Mouse (Mus musculus): Measurements from ENCODE around the gene Clca3a1. TPM values are rescaled to one million over a fixed set of nuclear protein-coding genes. Genes with fewer than 3 reads are reported as not detected.

Clca3a1 gene
- polyA plus RNA-seq, 1 experiment from 2014 or later: 0.42 TPM

- Histone ChIP-seq H3K4me2 (replicated peaks) (peak overlapping the region; percentile 28), H3K9me3 (no peaks in the 10 kb centered on the region), H3K9ac (0 out of 2 replicates have a peak overlapping the region, but pooled peaks have one; percentile 19), H3K27ac (no peak overlapping the region), H3K4me1 (peaks cover 36% of the 10 kb centered on the region), H3K36me3 (peaks cover 23% of the 10 kb centered on the region), H3K27me3 (no peaks in the 10 kb centered on the region), H3K4me3 (peak overlapping the region; percentile 15; the same call in 1 of the 2 replicates)
- 49% methylated on average over 9 of the region's 9 CpGs for WGBS
- no peak for ATAC-seq (ENCODE audit: low FRiP score, low read depth)
These were observed 44.9 kb downstream of the Clca3a1 start for GRCm38 (mm10) chr3:144715901-144716300.

GRCm38 (mm10) chr3:144715033-144715432, 45.7 kb downstream of the Clca3a1 start:
- H3K27me3 ChIP-seq: no peaks in the 10 kb centered on the region
- H3K36me3 ChIP-seq: peaks cover 24% of the 10 kb centered on the region
- peaks cover 32% of the 10 kb centered on the region for H3K4me1 ChIP-seq
- ATAC-seq (ENCODE audit: low FRiP score, low read depth): no peak
- H3K4me2 ChIP-seq (replicated peaks): no peak overlapping the region
- no peak overlapping the region for H3K4me3 ChIP-seq
- H3K9me3 ChIP-seq: no peaks in the 10 kb centered on the region
- 84% methylated on average over 7 of the region's 7 CpGs for WGBS
- no peak overlapping the region for H3K27ac ChIP-seq
- H3K9ac ChIP-seq: no peak overlapping the region

- no peak overlapping the region for H3K9ac ChIP-seq
- no peaks in the 10 kb centered on the region for H3K27me3 ChIP-seq
- H3K27ac ChIP-seq: no peak overlapping the region
- no peak for ATAC-seq (ENCODE audit: low FRiP score, low read depth)
- no peaks in the 10 kb centered on the region for H3K9me3 ChIP-seq
- H3K36me3 ChIP-seq: peaks cover 24% of the 10 kb centered on the region
- H3K4me3 ChIP-seq: no peak overlapping the region
- no peak overlapping the region for H3K4me2 ChIP-seq (replicated peaks)
- 87% methylated on average over 8 of the region's 8 CpGs for WGBS
- H3K4me1 ChIP-seq: peaks cover 32% of the 10 kb centered on the region
These were observed 46.2 kb downstream of the Clca3a1 start for GRCm38 (mm10) chr3:144714606-144715005.

- H3K4me3 ChIP-seq: no peak overlapping the region
- no peaks in the 10 kb centered on the region for H3K9me3 ChIP-seq
- no peak overlapping the region for H3K9ac ChIP-seq
- no peaks in the 10 kb centered on the region for H3K27me3 ChIP-seq
- no peak for ATAC-seq (ENCODE audit: low FRiP score, low read depth)
- no peak overlapping the region for H3K4me2 ChIP-seq (replicated peaks)
- H3K4me1 ChIP-seq: peaks cover 31% of the 10 kb centered on the region
- H3K27ac ChIP-seq: no peak overlapping the region
- H3K36me3 ChIP-seq: peaks cover 24% of the 10 kb centered on the region
- 69% methylated on average over 7 of the region's 7 CpGs for WGBS
These were observed 46.7 kb downstream of the Clca3a1 start for GRCm38 (mm10) chr3:144714126-144714525.

- no peak for ATAC-seq (ENCODE audit: low FRiP score, low read depth)
- Histone ChIP-seq H3K4me2 (replicated peaks) (no peak overlapping the region), H3K27me3 (no peaks in the 10 kb centered on the region), H3K4me1 (peaks cover 11% of the 10 kb centered on the region), H3K9me3 (no peaks in the 10 kb centered on the region), H3K4me3 (no peak overlapping the region), H3K9ac (no peak overlapping the region), H3K27ac (no peak overlapping the region), H3K36me3 (peaks cover 41% of the 10 kb centered on the region)
- 83% methylated on average over 6 of the region's 6 CpGs for WGBS
These were observed 49.1 kb downstream of the Clca3a1 start for GRCm38 (mm10) chr3:144711607-144712206.

GRCm38 (mm10) chr3:144708612-144709011, 52.2 kb downstream of the Clca3a1 start:
- 87% methylated on average over 5 of the region's 5 CpGs for WGBS
- Histone ChIP-seq H3K9me3 (no peaks in the 10 kb centered on the region), H3K4me3 (no peak overlapping the region), H3K27ac (no peak overlapping the region), H3K9ac (no peak overlapping the region), H3K36me3 (peaks cover 52% of the 10 kb centered on the region), H3K27me3 (no peaks in the 10 kb centered on the region), H3K4me1 (no peaks in the 10 kb centered on the region), H3K4me2 (replicated peaks) (no peak overlapping the region)
- no peak for ATAC-seq (ENCODE audit: low FRiP score, low read depth)

GRCm38 (mm10) chr3:144703959-144704358, 56.8 kb downstream of the Clca3a1 start:
- no peaks in the 10 kb centered on the region for H3K9me3 ChIP-seq
- WGBS: 89% methylated on average over 6 of the region's 6 CpGs
- peaks cover 52% of the 10 kb centered on the region for H3K36me3 ChIP-seq
- no peak overlapping the region for H3K4me3 ChIP-seq
- ATAC-seq (ENCODE audit: low FRiP score, low read depth): no peak
- no peaks in the 10 kb centered on the region for H3K4me1 ChIP-seq
- H3K27me3 ChIP-seq: no peaks in the 10 kb centered on the region
- H3K27ac ChIP-seq: no peak overlapping the region
- H3K4me2 ChIP-seq (replicated peaks): no peak overlapping the region
- H3K9ac ChIP-seq: no peak overlapping the region

GRCm38 (mm10) chr3:144698790-144699433, 61.9 kb downstream of the Clca3a1 start:
- no peak for ATAC-seq (ENCODE audit: low FRiP score, low read depth)
- H3K27ac ChIP-seq: no peak overlapping the region
- H3K9me3 ChIP-seq: no peaks in the 10 kb centered on the region
- H3K9ac ChIP-seq: no peak overlapping the region
- H3K4me1 ChIP-seq: no peaks in the 10 kb centered on the region
- no peak overlapping the region for H3K4me2 ChIP-seq (replicated peaks)
- peaks cover 66% of the 10 kb centered on the region for H3K36me3 ChIP-seq
- 89% methylated on average over 5 of the region's 5 CpGs for WGBS
- no peaks in the 10 kb centered on the region for H3K27me3 ChIP-seq
- no peak overlapping the region for H3K4me3 ChIP-seq

GRCm38 (mm10) chr3:144697942-144698341, 62.8 kb downstream of the Clca3a1 start:
- Histone ChIP-seq H3K9ac (no peak overlapping the region), H3K9me3 (no peaks in the 10 kb centered on the region), H3K4me2 (replicated peaks) (no peak overlapping the region), H3K27ac (no peak overlapping the region), H3K4me3 (no peak overlapping the region), H3K4me1 (no peaks in the 10 kb centered on the region), H3K36me3 (peaks cover 65% of the 10 kb centered on the region), H3K27me3 (no peaks in the 10 kb centered on the region)
- ATAC-seq (ENCODE audit: low FRiP score, low read depth): no peak
- 83% methylated on average over 3 of the region's 3 CpGs for WGBS

- ATAC-seq (ENCODE audit: low FRiP score, low read depth): no peak
- no peak overlapping the region for H3K9ac ChIP-seq
- H3K9me3 ChIP-seq: no peaks in the 10 kb centered on the region
- H3K27me3 ChIP-seq: no peaks in the 10 kb centered on the region
- H3K4me1 ChIP-seq: no peaks in the 10 kb centered on the region
- H3K36me3 ChIP-seq: peaks cover 66% of the 10 kb centered on the region
- 62% methylated on average over 5 of the region's 5 CpGs for WGBS
- no peak overlapping the region for H3K27ac ChIP-seq
- H3K4me2 ChIP-seq (replicated peaks): no peak overlapping the region
- H3K4me3 ChIP-seq: no peak overlapping the region
These were observed 63.6 kb downstream of the Clca3a1 start for GRCm38 (mm10) chr3:144697154-144697553.

- H3K4me3 ChIP-seq: no peak overlapping the region
- no peak overlapping the region for H3K4me2 ChIP-seq (replicated peaks)
- no peaks in the 10 kb centered on the region for H3K27me3 ChIP-seq
- 87% methylated on average over 7 of the region's 7 CpGs for WGBS
- H3K27ac ChIP-seq: no peak overlapping the region
- H3K9me3 ChIP-seq: no peaks in the 10 kb centered on the region
- H3K9ac ChIP-seq: no peak overlapping the region
- no peak for ATAC-seq (ENCODE audit: low FRiP score, low read depth)
- no peaks in the 10 kb centered on the region for H3K4me1 ChIP-seq
- peaks cover 61% of the 10 kb centered on the region for H3K36me3 ChIP-seq
These were observed 65.8 kb downstream of the Clca3a1 start for GRCm38 (mm10) chr3:144694941-144695340.

GRCm38 (mm10) chr3:144694040-144694439, 66.7 kb downstream of the Clca3a1 start:
- no peaks in the 10 kb centered on the region for H3K9me3 ChIP-seq
- H3K4me1 ChIP-seq: peaks cover 6% of the 10 kb centered on the region
- no peak overlapping the region for H3K4me2 ChIP-seq (replicated peaks)
- no peak overlapping the region for H3K4me3 ChIP-seq
- peaks cover 60% of the 10 kb centered on the region for H3K36me3 ChIP-seq
- no peak for ATAC-seq (ENCODE audit: low FRiP score, low read depth)
- H3K27me3 ChIP-seq: no peaks in the 10 kb centered on the region
- no peak overlapping the region for H3K9ac ChIP-seq
- 90% methylated on average over 10 of the region's 10 CpGs for WGBS
- no peak overlapping the region for H3K27ac ChIP-seq

GRCm38 (mm10) chr3:144692052-144692451, 68.7 kb downstream of the Clca3a1 start:
- no peak overlapping the region for H3K4me3 ChIP-seq
- no peaks in the 10 kb centered on the region for H3K27me3 ChIP-seq
- 57% methylated on average over 3 of the region's 3 CpGs for WGBS
- peaks cover 12% of the 10 kb centered on the region for H3K4me1 ChIP-seq
- H3K9me3 ChIP-seq: no peaks in the 10 kb centered on the region
- H3K27ac ChIP-seq: no peak overlapping the region
- peaks cover 50% of the 10 kb centered on the region for H3K36me3 ChIP-seq
- no peak overlapping the region for H3K9ac ChIP-seq
- H3K4me2 ChIP-seq (replicated peaks): no peak overlapping the region
- ATAC-seq (ENCODE audit: low FRiP score, low read depth): no peak
